Mouse (Mus musculus) forebrain, embryonic 11.5 days (tissue): ENCODE data around the gene Ap2b1. TPM values are rescaled to one million over a fixed set of nuclear protein-coding genes. Genes with fewer than 3 reads are reported as not detected.

Experiments used
- ATAC-seq: fragments of 200-750 bp; cut with Nextera tagmentation; replicated peaks from 2 replicates; pipeline ENCODE4 v1.8.0; 2017; ENCODE audit warnings: moderate TSS enrichment; ENCODE audit not compliant: low FRiP score
- DNase-seq: peaks from one replicate; pipeline ENCODE4 v3.0.0-alpha.2; 2017; ENCODE audit warnings: low spot score
- H3K27ac ChIP-seq: fragments of 300-500 bp; sonication (generic); 2 replicates; pipeline ENCODE4 v1.5.1; 2014; ENCODE audit warnings: low read depth, low read length
- H3K27me3 ChIP-seq: fragments of 300-500 bp; sonication (generic); 2 replicates; pipeline ENCODE4 v1.6.1; 2014; ENCODE audit warnings: mild to moderate bottlenecking, low read length, mixed read lengths; ENCODE audit not compliant: control insufficient read depth, insufficient read depth
- H3K36me3 ChIP-seq: fragments of 300-500 bp; sonication (generic); 2 replicates; pipeline ENCODE4 v1.6.1; 2014; ENCODE audit warnings: mild to moderate bottlenecking, low read length, moderate library complexity, mixed read lengths; ENCODE audit not compliant: control insufficient read depth, insufficient read depth
- H3K4me1 ChIP-seq: fragments of 300-500 bp; sonication (generic); replicated peaks from 2 replicates; pipeline ENCODE4 v1.6.1; 2014; ENCODE audit warnings: low read length, mixed read lengths; ENCODE audit not compliant: control insufficient read depth, insufficient read depth
- H3K4me2 ChIP-seq: fragments of 300-500 bp; sonication (generic); 2 replicates; pipeline ENCODE4 v1.6.1; 2014; ENCODE audit warnings: low read depth, mild to moderate bottlenecking, low read length, moderate library complexity, mixed read lengths; ENCODE audit not compliant: severe bottlenecking
- H3K4me3 ChIP-seq: fragments of 300-500 bp; sonication (generic); 2 replicates; pipeline ENCODE4 v1.5.1; 2014; ENCODE audit warnings: low read depth, low read length
- H3K9ac ChIP-seq: fragments of 300-500 bp; sonication (generic); 2 replicates; pipeline ENCODE4 v1.6.1; 2014; ENCODE audit warnings: low read length
- H3K9me3 ChIP-seq: fragments of 300-500 bp; sonication (generic); 2 replicates; pipeline ENCODE4 v1.6.1; 2016; ENCODE audit warnings: low read length, mixed read lengths; ENCODE audit not compliant: control insufficient read depth
- WGBS: fragments of 180-500 bp; shearing (Covaris S2); extraction: QIAGEN DNeasy Blood & Tissue Kit; methylation state at CpG from one replicate; pipeline ENCODE4 v1.1.7; 2014; 5-methylcytosine and 5-hydroxymethylcytosine counted together
- polyA plus RNA-seq: library from polyadenylated mRNA; unstranded; fragments of >200 nt; fragmentation: Nextera tagmentation; extraction: Ambion mirVana; gene quantifications from 2 replicates; pipeline ENCODE4 v1.2.1, GENCODE M21; 2014

The Ap2b1 gene
- polyA plus RNA-seq, 1 experiment from 2014 or later = 108 TPM

- no peak for DNase-seq
- no peak overlapping the region for H3K27ac ChIP-seq
- H3K4me2 ChIP-seq = no peak overlapping the region
- H3K36me3 ChIP-seq = peaks cover 4% of the 10 kb centered on the region; the same call in 1 of the 2 replicates
- 21% methylated on average over 6 of the region's 6 CpGs for WGBS
- no peaks in the 10 kb centered on the region for H3K27me3 ChIP-seq
- peaks cover 7% of the 10 kb centered on the region for H3K4me1 ChIP-seq
- H3K9ac ChIP-seq = no peak overlapping the region
- ATAC-seq = peak; percentile 49; the same call in 1 of the 2 replicates
- no peaks in the 10 kb centered on the region for H3K9me3 ChIP-seq
- no peak overlapping the region for H3K4me3 ChIP-seq
Observed at GRCm38 (mm10) chr11:83394802-83395439, 96.1 kb downstream of the Ap2b1 start.

GRCm38 (mm10) chr11:83397626-83398025 lies 98.8 kb downstream of the Ap2b1 start:
- 92% methylated on average over 7 of the region's 7 CpGs for WGBS
- ATAC-seq (no peak), DNase-seq (no peak)
- Histone ChIP-seq H3K4me1 (peaks cover 7% of the 10 kb centered on the region), H3K9me3 (no peaks in the 10 kb centered on the region), H3K4me3 (no peak overlapping the region), H3K27me3 (no peaks in the 10 kb centered on the region), H3K4me2 (no peak overlapping the region), H3K9ac (no peak overlapping the region), H3K27ac (no peak overlapping the region), H3K36me3 (no peaks in the 10 kb centered on the region; the same call in 1 of the 2 replicates)

- H3K4me3 ChIP-seq = no peak overlapping the region
- WGBS = 84% methylated on average over 5 of the region's 5 CpGs
- no peaks in the 10 kb centered on the region for H3K9me3 ChIP-seq
- H3K27ac ChIP-seq = no peak overlapping the region
- H3K9ac ChIP-seq = no peak overlapping the region
- H3K27me3 ChIP-seq = no peaks in the 10 kb centered on the region
- H3K4me1 ChIP-seq = peaks cover 7% of the 10 kb centered on the region
- ATAC-seq (no peak), DNase-seq (no peak)
- H3K36me3 ChIP-seq = no peaks in the 10 kb centered on the region; the same call in 1 of the 2 replicates
- no peak overlapping the region for H3K4me2 ChIP-seq
Observed at GRCm38 (mm10) chr11:83398724-83399123, 99.9 kb downstream of the Ap2b1 start.

- ATAC-seq (no peak), DNase-seq (no peak)
- Histone ChIP-seq H3K36me3 (no peaks in the 10 kb centered on the region), H3K27ac (no peak overlapping the region), H3K4me2 (no peak overlapping the region), H3K4me3 (no peak overlapping the region), H3K9me3 (no peaks in the 10 kb centered on the region), H3K27me3 (no peaks in the 10 kb centered on the region), H3K4me1 (no peaks in the 10 kb centered on the region), H3K9ac (no peak overlapping the region)
- WGBS = 82% methylated on average over 7 of the region's 7 CpGs
Observed at GRCm38 (mm10) chr11:83403787-83404186, 105.0 kb downstream of the Ap2b1 start.

- peaks cover 4% of the 10 kb centered on the region; the same call in 1 of the 2 replicates for H3K4me1 ChIP-seq
- no peak for ATAC-seq
- no peaks in the 10 kb centered on the region for H3K9me3 ChIP-seq
- H3K36me3 ChIP-seq = no peaks in the 10 kb centered on the region
- no peak overlapping the region for H3K4me2 ChIP-seq
- no peak overlapping the region for H3K9ac ChIP-seq
- H3K27ac ChIP-seq = no peak overlapping the region
- no peaks in the 10 kb centered on the region for H3K27me3 ChIP-seq
- DNase-seq = no peak
- 79% methylated on average over 3 of the region's 3 CpGs for WGBS
- H3K4me3 ChIP-seq = no peak overlapping the region
Observed at GRCm38 (mm10) chr11:83406391-83406790, 107.6 kb downstream of the Ap2b1 start.

GRCm38 (mm10) chr11:83408242-83408641 lies 109.4 kb downstream of the Ap2b1 start:
- Histone ChIP-seq H3K9me3 (no peaks in the 10 kb centered on the region), H3K9ac (no peak overlapping the region), H3K27ac (no peak overlapping the region), H3K4me3 (no peak overlapping the region), H3K4me2 (no peak overlapping the region), H3K4me1 (peaks cover 4% of the 10 kb centered on the region; the same call in 1 of the 2 replicates), H3K36me3 (no peaks in the 10 kb centered on the region), H3K27me3 (no peaks in the 10 kb centered on the region)
- no peak for ATAC-seq
- DNase-seq = no peak
- WGBS = 50% methylated on average over 8 of the region's 8 CpGs

- peak within 1 kb of the TSS; percentile 82 for H3K9ac ChIP-seq
- no peaks in the 10 kb centered on the region for H3K9me3 ChIP-seq
- H3K36me3 ChIP-seq = no peaks in the 10 kb centered on the region
- ATAC-seq (peak; percentile 82), DNase-seq (peak; percentile 72)
- under 1% methylated on average over 35 of the region's 44 CpGs for WGBS
- H3K4me1 ChIP-seq = peaks cover 4% of the 10 kb centered on the region; the same call in 1 of the 2 replicates
- H3K4me2 ChIP-seq = peak within 1 kb of the TSS; percentile 87
- peak within 1 kb of the TSS; percentile 85 for H3K4me3 ChIP-seq
- no peaks in the 10 kb centered on the region for H3K27me3 ChIP-seq
- H3K27ac ChIP-seq = no peak within 1 kb of the TSS
Observed at GRCm38 (mm10) chr11:83409087-83409754, 110.4 kb downstream of the Ap2b1 start, which contains the start of gene Rasl10b. TSS of gene Rasl10b (plus strand) at chr11:83409137.

GRCm38 (mm10) chr11:83409792-83410291 lies 111.0 kb downstream of the Ap2b1 start:
- Histone ChIP-seq H3K4me2 (peak overlapping the region; percentile 87), H3K4me1 (peaks cover 4% of the 10 kb centered on the region; the same call in 1 of the 2 replicates), H3K27me3 (no peaks in the 10 kb centered on the region), H3K36me3 (no peaks in the 10 kb centered on the region), H3K9ac (peak overlapping the region; percentile 82), H3K4me3 (peak overlapping the region; percentile 85), H3K9me3 (no peaks in the 10 kb centered on the region), H3K27ac (no peak overlapping the region)
- WGBS = under 1% methylated on average over 21 of the region's 40 CpGs
- peak; percentile 53; the same call in 1 of the 2 replicates for ATAC-seq
- DNase-seq = peak; percentile 67
